Mouse (Mus musculus): Measurements from ENCODE around the gene Intu.
A peak's percentile ranks its signal among the peaks of the same experiment; 100 is the strongest.

GRCm38 (mm10) chr3:40540567-40541554, 9.8 kb downstream of the Intu start:
- no peak for TF ChIP-seq CTCF (IDR thresholded peaks at IDR 0.05; ENCODE audit: control insufficient read depth, insufficient read depth, insufficient replicate concordance, low read depth, low read length)
- TF ChIP-seq POLR2A (IDR thresholded peaks at IDR 0.05; ENCODE audit: control insufficient read depth, low read depth, low read length): peak; percentile 65; the same call in 1 of the 2 replicates

Measured in testis, adult 2 months (tissue).